Mouse (Mus musculus) cerebellum, adult 2 months (tissue): ENCODE results near the gene Idi1. TPM values are rescaled to one million over a fixed set of nuclear protein-coding genes. Genes with fewer than 3 reads are reported as not detected.
"Not testable (repeated sequence)": the region's sequence is repeated elsewhere in the genome, so short reads cannot be mapped to it uniquely, and the experiment has no call there.

ENCODE experiments used
- DNase-seq, 2 experiments: peaks; one replicate each; pipeline ENCODE4 v3.0.0; 2021
- H3K27ac ChIP-seq: fragments of 200-500 bp; 2 replicates; pipeline ENCODE4 v1.5.1; 2012; ENCODE audit warnings: low read length, control low read depth, inconsistent platforms; ENCODE audit not compliant: insufficient read depth
- H3K27me3 ChIP-seq: fragments of 200-500 bp; 2 replicates; pipeline ENCODE4 v1.6.1; 2012; ENCODE audit warnings: inconsistent platforms, mild to moderate bottlenecking, low read length, moderate library complexity; ENCODE audit not compliant: control insufficient read depth, insufficient read depth
- H3K4me1 ChIP-seq: fragments of 200-500 bp; 2 replicates; pipeline ENCODE4 v1.6.1; 2011; ENCODE audit warnings: low read length; ENCODE audit not compliant: control insufficient read depth, insufficient read depth
- H3K4me3 ChIP-seq: fragments of 200-500 bp; replicated peaks from 2 replicates; pipeline ENCODE3; 2011; ENCODE audit warnings: mild to moderate bottlenecking, low read depth, low read length, control low read depth; ENCODE audit not compliant: insufficient read depth
- CTCF ChIP-seq: fragments of 200-500 bp; IDR thresholded peaks from 2 replicates; pipeline ENCODE4 v1.5.1; 2011; ENCODE audit warnings: low read depth, mild to moderate bottlenecking, control low read depth, low read length, moderate library complexity, borderline replicate concordance; ENCODE audit not compliant: insufficient read depth
- POLR2A ChIP-seq: fragments of 200-500 bp; IDR thresholded peaks from 2 replicates; pipeline ENCODE4 v1.6.1; 2011; ENCODE audit warnings: low read length, control low read depth, borderline replicate concordance; ENCODE audit not compliant: insufficient read depth
- WGBS: fragments of 180-500 bp; shearing (Covaris S2); methylation state at CpG from one replicate; pipeline ENCODE4 v1.1.7; 2018; 5-methylcytosine and 5-hydroxymethylcytosine counted together
- polyA plus RNA-seq: library from polyadenylated mRNA; depleted of rRNA; stranded (reverse); fragments of >200 nt; gene quantifications from 2 replicates; pipeline ENCODE4 v1.2.3, GENCODE M21; 2012; rRNA removed

Gene Idi1
- polyA plus RNA-seq, result 47.4 and 51.1 TPM in 2 replicates

DNA sequence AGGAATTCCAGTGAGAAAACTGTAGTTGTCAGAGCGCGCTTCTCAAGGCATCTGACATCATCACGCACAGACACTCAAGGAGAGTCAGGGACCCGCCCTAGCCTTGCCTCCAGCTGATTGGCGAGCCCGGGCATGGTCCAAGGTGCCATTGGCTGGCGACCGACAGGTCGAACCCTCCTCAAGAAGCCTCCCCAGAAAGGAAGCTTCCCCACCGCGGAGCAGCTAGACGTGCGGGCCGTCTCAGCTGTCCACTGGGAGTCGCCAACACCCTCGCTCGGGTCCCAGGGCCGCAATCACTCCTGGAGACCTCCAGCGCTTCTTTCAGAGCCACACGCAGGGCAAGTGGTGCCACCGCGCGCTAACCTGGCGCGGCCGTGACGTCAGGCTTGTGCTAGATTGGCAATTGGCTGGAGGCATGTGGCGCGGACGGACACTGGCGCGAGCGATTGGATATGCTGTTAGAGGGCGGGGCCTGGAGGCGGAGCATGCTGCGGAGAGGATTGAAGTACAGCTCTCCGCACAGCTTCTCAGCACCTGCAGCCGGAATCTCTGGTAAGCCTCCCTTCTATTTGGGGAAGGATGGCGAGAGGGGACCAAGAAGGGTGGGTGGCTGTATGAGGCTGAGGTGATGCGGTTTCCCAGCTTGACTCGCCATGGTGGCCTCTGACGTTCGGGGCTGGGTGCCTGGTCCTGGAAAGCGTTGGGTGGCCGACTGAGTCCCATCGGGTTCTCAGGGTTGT lies at the start of gene Idi1:
Gene Idi1 (plus strand): TSS at position 57 of the 740 bp plus-strand sequence.
- H3K4me1 ChIP-seq, result no peaks in the 10 kb centered on the region
- TF ChIP-seq POLR2A (peak; percentile 76; the same call in 1 of the 2 replicates), CTCF (no peak)
- DNase-seq, result peak; percentile 97 to 99
- peak within 1 kb of the TSS; percentile 92 for H3K27ac ChIP-seq
- WGBS, result under 1% methylated on average over 46 of the region's 46 CpGs
- H3K4me3 ChIP-seq, result peak within 1 kb of the TSS; percentile 87
- H3K27me3 ChIP-seq, result no peaks in the 10 kb centered on the region

DNA sequence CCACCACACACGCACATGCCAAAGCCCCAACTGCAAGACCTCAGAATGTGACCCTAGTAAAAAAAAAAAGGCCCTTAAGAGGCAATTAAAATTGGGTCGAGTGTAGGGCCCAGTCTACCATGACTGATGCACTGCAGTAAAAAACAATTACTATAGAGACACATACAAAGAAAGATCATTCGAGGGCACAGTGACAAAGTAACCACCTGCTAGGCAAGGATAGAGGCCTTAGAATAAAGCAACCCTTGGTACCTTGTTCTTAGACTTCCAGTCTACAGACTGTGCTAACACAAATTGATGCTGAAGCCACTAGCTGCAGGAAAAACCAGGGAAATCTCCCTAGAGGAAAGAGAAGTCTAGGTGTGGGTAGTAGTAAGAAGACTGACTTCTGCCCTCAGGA lies 46.9 kb upstream of the Idi1 start:
- no peak overlapping the region for H3K27ac ChIP-seq
- H3K4me1 ChIP-seq, result no peaks in the 10 kb centered on the region
- 26% methylated on average over 3 of the region's 3 CpGs for whole genome bisulfite sequencing

DNA sequence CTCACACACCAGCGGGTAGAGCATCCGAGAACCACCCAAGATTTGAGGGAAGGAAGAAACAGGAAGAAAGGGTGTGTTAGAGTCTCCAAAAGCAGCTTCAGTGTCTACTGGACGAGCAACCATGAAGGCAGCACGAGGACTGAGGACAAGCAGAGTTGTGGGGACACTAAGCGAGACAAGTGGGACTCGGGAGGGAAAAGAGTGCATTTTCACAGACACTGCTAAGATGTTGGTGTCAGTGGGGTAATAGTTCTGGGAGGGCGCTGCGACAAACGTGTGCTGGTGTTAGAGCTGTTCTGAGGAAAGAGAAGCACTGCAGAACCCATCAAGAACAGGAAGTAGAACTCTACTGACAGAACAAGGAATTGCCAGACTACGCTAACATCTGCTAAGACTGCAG lies 46.2 kb upstream of the Idi1 start:
- TF ChIP-seq CTCF (no peak), POLR2A (no peak)
- Histone ChIP-seq H3K4me1 (no peaks in the 10 kb centered on the region), H3K4me3 (no peak overlapping the region), H3K27me3 (no peaks in the 10 kb centered on the region), H3K27ac (no peak overlapping the region)
- 90% methylated on average over 10 of the region's 10 CpGs for WGBS
- DNase-seq, result no peak

More for the DNA sequence above, 46.9 kb upstream of the Idi1 start:
- TF ChIP-seq POLR2A, result no peak
- Histone ChIP-seq H3K4me3 (no peak overlapping the region), H3K27me3 (no peaks in the 10 kb centered on the region)
- DNase-seq, result no peak

DNA sequence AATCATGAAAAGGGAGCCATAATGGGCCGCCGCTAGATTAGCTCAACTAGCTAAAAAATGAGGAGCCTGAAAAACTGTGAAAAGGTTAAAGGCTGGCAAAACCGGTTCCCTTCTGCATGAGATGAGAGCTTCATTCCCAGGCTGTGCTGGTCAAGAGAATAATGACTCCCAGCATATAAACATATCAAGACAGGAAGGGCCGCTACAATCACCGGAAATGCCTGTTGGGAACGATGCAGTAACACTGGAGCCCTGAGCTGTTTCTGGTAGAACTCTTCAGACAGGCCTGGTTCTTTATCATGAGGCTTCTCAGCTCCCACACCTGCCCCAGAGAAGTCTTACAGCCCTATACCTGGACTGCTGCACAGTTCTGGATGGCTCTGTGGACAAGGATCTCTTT lies 45.4 kb upstream of the Idi1 start:
- Histone ChIP-seq H3K27me3 (no peaks in the 10 kb centered on the region), H3K4me3 (no peak overlapping the region), H3K4me1 (no peaks in the 10 kb centered on the region), H3K27ac (no peak overlapping the region)
- WGBS, result 95% methylated on average over 6 of the region's 6 CpGs
- no peak for TF ChIP-seq CTCF
- no peak for TF ChIP-seq POLR2A
- no peak for DNase-seq

DNA sequence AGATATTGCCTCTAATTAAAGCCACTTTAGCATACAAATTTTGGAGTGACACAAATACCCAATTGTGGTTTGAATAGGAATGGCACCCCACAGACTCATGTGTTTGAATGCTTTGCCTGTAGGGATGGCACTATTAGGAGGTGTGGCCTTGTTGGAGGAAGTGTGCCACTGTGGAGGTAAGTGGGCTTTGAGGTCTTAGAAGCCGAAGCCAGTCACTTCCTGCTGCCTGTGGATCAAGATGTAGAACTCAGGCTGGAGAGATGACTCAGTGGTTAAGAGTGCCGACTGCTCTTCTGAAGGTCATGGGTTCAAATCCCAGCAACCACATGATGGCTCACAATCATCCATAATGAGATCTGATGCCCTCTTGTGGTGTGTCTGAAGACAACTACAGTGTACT lies 44.4 kb upstream of the Idi1 start:
- no peak for DNase-seq
- TF ChIP-seq POLR2A (no peak), CTCF (no peak)
- 93% methylated on average over 2 of the region's 2 CpGs for WGBS
- Histone ChIP-seq H3K27ac (no peak overlapping the region), H3K4me1 (no peaks in the 10 kb centered on the region), H3K27me3 (no peaks in the 10 kb centered on the region), H3K4me3 (no peak overlapping the region)

DNA sequence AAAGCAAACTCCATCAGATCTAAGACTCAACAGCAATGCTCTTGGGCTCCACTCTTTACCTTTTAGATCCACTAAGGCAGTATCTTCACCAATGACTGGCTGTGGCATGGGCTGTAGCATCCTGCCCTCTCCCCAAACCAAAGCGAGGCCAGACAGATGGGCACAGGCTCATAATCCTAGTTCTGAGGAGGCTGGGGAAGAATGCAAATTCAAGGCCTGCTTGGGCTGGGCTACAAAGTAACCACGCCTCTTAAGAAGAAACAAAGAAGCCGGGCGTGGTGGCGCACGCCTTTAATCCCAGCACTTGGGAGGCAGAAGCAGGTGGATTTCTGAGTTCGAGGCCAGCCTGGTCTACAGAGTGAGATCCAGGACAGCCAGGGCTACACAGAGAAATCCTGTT lies 43.5 kb upstream of the Idi1 start:
- not testable (repeated sequence) for H3K4me3 ChIP-seq, H3K27me3 ChIP-seq, H3K27ac ChIP-seq, DNase-seq, H3K4me1 ChIP-seq
- WGBS, result 94% methylated on average over 7 of the region's 7 CpGs

DNA sequence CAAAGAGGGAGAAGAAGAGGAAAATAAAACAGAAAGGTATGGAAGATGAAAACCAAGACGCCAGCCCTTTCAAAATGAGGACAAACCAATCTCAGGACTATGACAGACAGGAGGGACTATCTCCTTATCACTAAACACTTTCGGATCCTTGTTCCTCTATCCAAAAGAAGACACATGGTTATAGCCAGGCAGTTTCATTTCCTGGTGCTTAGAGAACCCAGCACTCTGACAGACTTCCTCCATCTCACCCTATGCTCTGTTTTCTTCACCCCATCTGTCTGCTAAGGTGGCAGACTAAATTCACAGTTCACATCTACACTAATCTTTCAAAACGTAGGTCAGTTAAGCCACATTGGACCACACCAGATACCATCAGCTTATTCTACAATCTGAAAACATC lies 43.0 kb upstream of the Idi1 start:
- DNase-seq, result no peak
- TF ChIP-seq CTCF (no peak), POLR2A (no peak)
- Histone ChIP-seq H3K4me3 (no peak overlapping the region), H3K4me1 (no peaks in the 10 kb centered on the region), H3K27ac (no peak overlapping the region), H3K27me3 (no peaks in the 10 kb centered on the region)
- 94% methylated on average over 3 of the region's 3 CpGs for WGBS

DNA sequence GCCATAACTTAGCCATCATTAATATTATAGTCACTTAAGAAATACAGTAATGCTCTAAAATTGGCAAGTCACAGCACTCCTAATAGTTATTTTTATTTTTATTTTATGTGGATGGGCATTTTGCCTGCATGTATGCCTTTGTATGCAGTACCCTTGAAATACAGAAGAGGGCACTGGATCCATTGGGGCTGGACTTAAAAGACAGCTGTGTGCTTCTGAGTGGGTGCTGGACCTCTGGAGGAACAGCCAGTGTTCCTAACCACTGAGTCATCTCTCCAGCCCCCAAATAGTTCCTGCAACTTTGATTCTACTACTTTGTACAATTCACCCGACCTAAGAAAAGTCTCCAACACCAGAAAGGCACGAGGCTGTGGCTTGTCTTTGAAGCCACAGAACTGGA lies 37.6 kb upstream of the Idi1 start:
- DNase-seq, result no peak
- H3K27ac ChIP-seq, result no peak overlapping the region
- no peak overlapping the region for H3K4me3 ChIP-seq
- no peak for TF ChIP-seq POLR2A
- TF ChIP-seq CTCF, result no peak
- H3K4me1 ChIP-seq, result no peaks in the 10 kb centered on the region
- 49% methylated on average over 2 of the region's 2 CpGs for WGBS
- no peaks in the 10 kb centered on the region for H3K27me3 ChIP-seq

DNA sequence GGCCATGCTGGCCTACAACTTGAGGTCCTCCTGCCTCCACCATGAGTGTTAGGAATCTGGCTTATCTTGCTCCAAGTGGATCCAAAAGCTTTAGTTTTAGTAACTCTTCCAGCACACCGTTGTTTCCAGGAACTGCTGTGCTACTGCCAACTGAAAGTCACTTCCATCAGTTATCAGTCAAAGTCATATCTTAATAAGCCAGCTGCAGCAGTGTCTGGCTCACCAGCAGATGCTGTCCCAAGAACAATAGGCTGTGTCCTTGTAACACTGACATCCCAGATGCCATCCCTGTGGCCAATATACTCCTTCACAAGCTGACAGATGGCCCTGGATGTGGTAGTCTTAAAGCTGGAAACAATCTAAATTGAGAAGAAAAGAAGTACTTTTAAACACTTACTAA lies 36.0 kb upstream of the Idi1 start:
- H3K4me3 ChIP-seq, result no peak overlapping the region
- no peaks in the 10 kb centered on the region for H3K4me1 ChIP-seq
- no peak overlapping the region for H3K27ac ChIP-seq
- TF ChIP-seq POLR2A (no peak), CTCF (no peak)
- 6% methylated on average over 1 of the region's 1 CpGs for WGBS
- H3K27me3 ChIP-seq, result no peaks in the 10 kb centered on the region
- no peak for DNase-seq
